Comparison of ENCODE assay signal across 8 mouse cellular contexts in genomic region chr1:39749664-39750063, GRCm38 (mm10). TPM values are rescaled to one million over a fixed set of nuclear protein-coding genes. Genes with fewer than 3 reads are reported as not detected.
DNase-seq lines count a peak whose midpoint lies in the region; ATAC-seq lines count a peak whose summit lies in the region.

No protein-coding gene starts in this region.

- no peak overlapping the region for H3K4me3 ChIP-seq in neural tube, embryonic 12.5 days

- H3K4me1 ChIP-seq in neural tube, embryonic 12.5 days, result peaks cover 13% of the 10 kb centered on the region

- H3K27me3 ChIP-seq in neural tube, embryonic 12.5 days (replicated peaks), result no peaks in the 10 kb centered on the region

- WGBS in neural tube, embryonic 12.5 days, result 15% methylated on average over 3 of the region's 3 CpGs

- no peak overlapping the region for H3K27ac ChIP-seq in neural tube, embryonic 12.5 days

- H3K4me2 ChIP-seq in neural tube, embryonic 12.5 days (replicated peaks), result no peak overlapping the region

- ATAC-seq in neural tube, embryonic 12.5 days (ENCODE audit: low FRiP score, low read depth), result 0 out of 2 replicates have a peak, but pooled peaks have one; percentile 44

- intact Hi-C loops in heart, postnatal 10 days (cut with DNase I), result no loop called here

- H3K9me3 ChIP-seq in neural tube, embryonic 12.5 days, result no peaks in the 10 kb centered on the region

- H3K36me3 ChIP-seq in neural tube, embryonic 12.5 days, result no peaks in the 10 kb centered on the region

- H3K9ac ChIP-seq in neural tube, embryonic 12.5 days, result no peak overlapping the region

- no peak for DNase-seq in neural tube, embryonic 10.5 days (ENCODE audit: extremely low spot score, low spot score)
- peak; percentile 52 to 53 for DNase-seq in heart, postnatal 10 days
- peak; percentile 57 for DNase-seq in lung, postnatal 36 days
- DNase-seq in thymus, postnatal 36 days, result peak; percentile 44 to 67
- no peak for DNase-seq in urinary bladder, postnatal 25 days (ENCODE audit: low spot score)
- no peak for DNase-seq in gastrocnemius, postnatal 25 days
- DNase-seq in frontal cortex, adult 2 months (ENCODE audit: extremely low spot score in 1 of 2, low spot score in 1 of 2), result no peak

RNA-seq across cellular contexts. Expression of gene Rfx8, which starts 28.9 kb away (rescaled TPM):
- polyA plus RNA-seq in neural tube, embryonic 12.5 days (2016; fragmentation: Nextera tagmentation; extraction: Ambion mirVana), result 0.27 TPM in 1 of 2 replicates, not detected in the other
- total RNA-seq in heart, postnatal 10 days (2021), result under 1 TPM; 0.53 to 0.55 TPM
- total RNA-seq in gastrocnemius, postnatal 25 days (2021), result under 1 TPM in 1 of 2 experiments, not detected in 1; 0.18 TPM
- polyA plus RNA-seq in frontal cortex, adult 2 months (2012; rRNA removed), result 0.26 and 0.48 TPM in 2 replicates

RNA-seq across cellular contexts. Expression of gene Gm3646, which starts 55.5 kb away (rescaled TPM):
- not detected in 2 replicates for polyA plus RNA-seq in neural tube, embryonic 12.5 days (2016; fragmentation: Nextera tagmentation; extraction: Ambion mirVana)
- 1 to 10 TPM; 6.9 to 7.5 TPM for total RNA-seq in heart, postnatal 10 days (2021)
- total RNA-seq in gastrocnemius, postnatal 25 days (2021), result 1 to 10 TPM in 1 of 2 experiments, not detected in 1; 1.7 TPM
- not detected in 2 replicates for polyA plus RNA-seq in frontal cortex, adult 2 months (2012; rRNA removed)

Comparison
In these comparisons a context has a peak if more than half of its experiments do, and no peak if none do; other contexts are left out.
1. DNase-seq: peak in heart, postnatal 10 days (2 of 2), lung, postnatal 36 days (single experiment) and thymus, postnatal 36 days (2 of 2); none in neural tube, embryonic 10.5 days (single experiment), urinary bladder, postnatal 25 days (single experiment), gastrocnemius, postnatal 25 days (single experiment) and frontal cortex, adult 2 months (0 of 2).